Mouse (Mus musculus): ENCODE results near the gene Pibf1. TPM values are rescaled to one million over a fixed set of nuclear protein-coding genes. Genes with fewer than 3 reads are reported as not detected.
A peak's percentile ranks its signal among the peaks of the same experiment; 100 is the strongest.

The Pibf1 gene
- 1 to 10 TPM; 7.7 to 9.2 TPM for total RNA-seq (2021)

GRCm38 (mm10) chr14:99099267-99099966 lies at the start of gene Pibf1, which contains the start of gene Dis3:
Gene Pibf1, plus strand, starts transcription at chr14:99099424.
Gene Dis3, minus strand, starts transcription at chr14:99099770.
- intact Hi-C loops (cut with DNase I) = loop anchor here (5.0 kb wide), 1 partner anchor 52 kb away; the partner anchor contains the start of genes Bora and Mzt1
- DNase-seq = peak; percentile 99 to 100

DNA sequence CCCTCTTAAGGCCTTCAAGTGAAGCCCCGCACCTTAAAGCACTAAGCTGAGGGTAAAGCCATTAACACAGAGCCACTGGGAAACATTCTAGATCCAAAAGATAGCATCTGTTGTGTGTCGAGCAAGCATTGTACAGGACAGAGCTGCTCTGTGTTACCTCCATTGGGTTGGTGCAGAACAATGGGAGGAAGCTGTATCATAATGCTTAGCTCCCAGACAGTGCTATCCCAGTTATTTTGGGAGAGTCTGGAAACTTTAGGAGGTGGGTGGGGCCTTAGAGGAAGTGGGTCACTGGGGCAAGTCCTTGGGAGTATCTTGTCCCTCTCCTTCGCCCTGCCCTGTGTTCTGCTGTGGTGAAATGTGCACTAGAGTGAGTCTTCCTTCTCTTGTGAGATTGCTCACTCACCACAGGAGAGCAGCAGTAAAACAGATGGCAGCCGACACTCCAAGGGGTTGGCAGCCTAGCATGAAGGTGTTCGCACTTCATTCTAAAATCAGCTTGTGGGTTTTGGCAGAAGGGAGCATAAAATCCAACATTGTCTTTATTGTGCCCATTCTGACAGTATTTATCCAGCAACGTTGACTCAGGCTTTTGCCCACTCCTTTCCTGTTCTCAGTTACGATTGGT lies 40.2 kb upstream of the Pibf1 start:
- DNase-seq = peak in 1 of 2 experiments; percentile 6
- intact Hi-C loops (cut with DNase I) = no loop called here

DNA sequence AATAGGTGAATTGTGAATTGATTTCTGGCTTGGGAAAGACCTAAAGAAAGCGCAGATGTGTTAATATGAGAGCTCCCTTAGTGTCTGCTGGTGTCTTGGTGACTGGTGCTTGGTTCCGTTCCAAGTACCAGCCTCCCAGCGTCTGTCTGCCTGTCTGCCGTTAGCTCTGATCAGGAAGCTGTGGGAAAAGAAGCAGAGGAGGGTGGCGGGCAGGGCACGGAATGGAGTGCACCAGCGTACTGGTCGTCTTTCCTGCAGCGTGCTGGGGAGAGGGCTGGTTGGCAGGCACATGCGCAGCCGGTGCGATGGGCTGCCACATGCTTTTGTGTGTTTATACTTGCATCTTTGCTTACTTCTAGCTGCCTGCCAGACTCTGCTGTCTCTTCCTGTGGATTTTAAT lies 38.6 kb upstream of the Pibf1 start:
- intact Hi-C loops (cut with DNase I) = no loop called here
- DNase-seq = no peak

- no peak for DNase-seq
- intact Hi-C loops (cut with DNase I) = no loop called here
Measured at GRCm38 (mm10) chr14:99063091-99063490, 36.1 kb upstream of the Pibf1 start.

DNA sequence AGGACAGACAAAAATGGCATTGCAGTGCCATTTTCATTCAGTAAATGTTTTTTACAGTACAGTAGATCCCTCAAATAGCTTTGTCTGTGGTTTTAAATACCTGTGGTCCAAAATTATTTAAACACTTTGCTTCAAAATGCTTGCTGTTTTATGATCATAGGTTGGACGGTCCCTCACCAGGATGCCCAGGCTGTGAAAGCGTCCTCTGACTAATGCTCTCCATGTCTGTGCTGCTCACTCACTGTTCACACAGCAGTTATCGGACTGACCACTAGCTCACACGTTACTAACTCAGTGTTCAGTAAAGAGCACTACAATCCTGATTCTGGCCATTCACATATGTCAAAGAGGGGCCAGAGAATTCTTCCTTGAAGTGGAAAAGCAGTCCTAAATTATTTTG lies 28.1 kb upstream of the Pibf1 start:
- intact Hi-C loops (cut with DNase I) = no loop called here
- DNase-seq = no peak

DNA sequence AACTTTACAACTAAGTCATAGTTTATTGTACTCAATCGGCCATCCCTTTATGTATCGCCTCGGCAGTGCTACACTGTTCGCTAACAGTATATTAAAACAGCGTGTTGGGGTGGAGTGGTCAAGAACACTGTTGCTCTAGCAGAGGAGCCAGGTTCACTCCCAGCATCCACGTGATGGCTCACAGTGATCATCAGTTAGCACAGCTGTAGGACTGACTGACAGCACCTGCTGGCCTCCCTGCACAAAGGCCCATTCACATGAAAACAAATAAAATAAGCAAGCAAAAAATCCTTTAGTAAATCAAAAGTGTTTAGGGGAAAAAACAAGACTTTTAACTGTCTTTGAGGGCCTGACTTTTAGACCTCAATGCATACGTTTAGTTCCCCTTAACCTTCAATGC lies 10.3 kb upstream of the Pibf1 start:
- DNase-seq = no peak
- intact Hi-C loops (cut with DNase I) = no loop called here

- DNase-seq = no peak
- intact Hi-C loops (cut with DNase I) = loop anchor here (5.0 kb wide), 1 partner anchor 53 kb away; the partner anchor contains the start of genes Bora and Mzt1
Measured at GRCm38 (mm10) chr14:99099967-99100587, 853 bp downstream of the Pibf1 start.

- intact Hi-C loops (cut with DNase I) = no loop called here
- DNase-seq = no peak
Measured at GRCm38 (mm10) chr14:99103050-99103449, 3.8 kb downstream of the Pibf1 start.

DNA sequence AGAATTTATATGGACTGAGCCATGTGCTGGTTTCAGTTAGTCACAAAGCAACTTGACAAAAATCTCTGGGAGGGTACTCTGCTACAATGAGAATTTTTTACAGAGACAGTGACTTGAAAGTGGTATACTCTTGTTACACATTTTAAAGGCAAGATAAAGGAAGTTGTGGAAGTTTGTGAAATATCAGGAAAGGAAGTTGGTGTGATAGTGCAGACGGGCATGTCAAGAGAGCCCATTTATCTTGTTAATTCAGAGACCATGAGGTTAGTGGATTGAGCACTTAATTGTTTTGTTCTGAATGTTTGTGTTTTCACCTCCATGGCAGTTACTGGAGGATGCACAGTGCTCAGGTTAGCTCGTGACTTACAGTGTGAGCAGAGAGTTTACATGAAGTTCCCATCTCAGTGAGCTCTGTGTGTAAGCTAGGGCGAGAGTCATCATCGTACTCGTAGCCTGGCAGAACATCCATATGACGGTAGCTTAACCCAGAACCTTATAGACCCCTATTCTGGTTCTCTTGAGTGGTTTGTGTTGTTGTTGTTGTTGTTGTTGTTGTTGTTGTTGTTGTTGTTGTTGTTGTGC lies 5.4 kb downstream of the Pibf1 start:
- intact Hi-C loops (cut with DNase I) = no loop called here
- no peak for DNase-seq

DNA sequence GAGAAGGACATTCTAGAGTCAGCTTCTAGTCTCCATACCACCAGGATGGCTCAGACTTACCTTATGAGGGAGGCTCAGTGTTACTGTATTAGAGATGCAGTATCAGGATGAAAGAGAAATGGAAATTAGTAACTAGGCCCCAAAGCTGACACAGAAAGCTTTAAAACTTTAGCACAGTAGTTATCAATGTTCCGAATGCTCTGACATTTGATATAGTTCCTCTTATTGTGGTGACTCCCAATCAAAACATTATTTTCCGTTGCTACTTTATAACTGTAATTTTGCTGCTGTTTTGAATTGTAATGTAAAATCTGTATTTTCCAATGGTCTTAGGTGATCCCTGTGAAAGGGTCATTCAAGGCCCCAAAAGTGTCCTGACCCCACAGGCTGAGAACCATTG lies 7.4 kb downstream of the Pibf1 start:
- intact Hi-C loops (cut with DNase I) = no loop called here
- DNase-seq = no peak

DNA sequence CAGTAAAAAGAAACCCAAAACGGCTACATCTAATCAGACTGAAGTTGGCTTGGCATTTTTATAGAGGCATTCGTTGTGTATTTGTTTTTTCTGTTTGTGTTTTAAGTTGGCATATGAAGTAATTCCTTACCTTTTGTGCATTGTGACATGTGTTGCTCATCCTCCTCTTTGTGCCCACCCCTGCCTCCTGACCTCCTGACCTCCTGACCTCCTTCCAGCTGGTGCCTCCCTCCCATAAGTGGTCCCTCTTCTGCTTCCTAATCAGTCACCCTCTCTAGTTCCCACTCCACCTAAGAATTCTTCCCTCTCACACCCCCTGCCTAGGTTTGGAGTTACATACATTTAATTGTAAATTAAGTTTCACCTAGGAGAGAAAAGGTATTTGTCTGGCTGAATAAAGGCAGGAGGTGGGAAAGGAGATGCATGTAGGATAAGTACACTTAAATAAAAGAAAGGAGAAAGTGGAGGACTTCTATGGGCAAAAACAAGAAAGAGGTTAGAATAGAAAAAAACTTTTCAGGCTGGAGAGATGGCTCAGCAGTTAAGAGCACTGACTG lies 8.5 kb downstream of the Pibf1 start:
- intact Hi-C loops (cut with DNase I) = no loop called here
- no peak for DNase-seq

- intact Hi-C loops (cut with DNase I) = no loop called here
- no peak for DNase-seq
Measured at GRCm38 (mm10) chr14:99108762-99109161, 9.5 kb downstream of the Pibf1 start.

- intact Hi-C loops (cut with DNase I) = no loop called here
- DNase-seq = peak in 1 of 2 experiments; percentile 8
Measured at GRCm38 (mm10) chr14:99117576-99117975, 18.4 kb downstream of the Pibf1 start.

GRCm38 (mm10) chr14:99121584-99122339 lies 22.5 kb downstream of the Pibf1 start:
- DNase-seq = no peak
- intact Hi-C loops (cut with DNase I) = no loop called here

GRCm38 (mm10) chr14:99124076-99124475 lies 24.9 kb downstream of the Pibf1 start:
- intact Hi-C loops (cut with DNase I) = no loop called here
- DNase-seq = no peak

- intact Hi-C loops (cut with DNase I) = no loop called here
- no peak for DNase-seq
Measured at GRCm38 (mm10) chr14:99126713-99127112, 27.5 kb downstream of the Pibf1 start.

GRCm38 (mm10) chr14:99127509-99127908 lies 28.3 kb downstream of the Pibf1 start:
- intact Hi-C loops (cut with DNase I) = no loop called here
- DNase-seq = no peak

- intact Hi-C loops (cut with DNase I) = no loop called here
- DNase-seq = no peak
Measured at GRCm38 (mm10) chr14:99129050-99129449, 29.8 kb downstream of the Pibf1 start.

DNA sequence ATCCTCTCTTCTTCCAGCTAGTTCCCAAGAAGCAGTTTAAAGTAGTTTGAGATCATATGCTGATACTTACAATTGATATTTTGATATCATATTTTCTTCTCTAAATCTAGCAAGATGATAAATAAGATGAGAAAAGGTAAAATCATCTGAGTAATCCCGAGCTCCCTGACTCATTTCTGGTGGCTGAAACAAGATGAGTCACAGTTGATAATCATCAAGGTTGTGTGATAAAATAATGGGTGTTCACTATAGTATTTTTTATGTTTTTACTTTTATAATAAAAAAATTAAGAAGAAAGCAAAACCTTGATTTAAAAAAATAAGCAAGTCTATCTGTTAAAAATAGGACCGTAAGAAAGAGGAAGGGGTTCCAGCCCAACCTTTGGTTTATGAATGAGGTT lies 34.8 kb downstream of the Pibf1 start:
- DNase-seq = no peak
- intact Hi-C loops (cut with DNase I) = no loop called here

GRCm38 (mm10) chr14:99135761-99136160 lies 36.5 kb downstream of the Pibf1 start:
- DNase-seq = no peak
- intact Hi-C loops (cut with DNase I) = no loop called here
